Mouse (Mus musculus): ENCODE data around the gene Pianp. TPM values are rescaled to one million over a fixed set of nuclear protein-coding genes. Genes with fewer than 3 reads are reported as not detected.

Pianp gene
- polyA plus RNA-seq, 1 experiment from 2014 or later = 0.15 TPM

DNA sequence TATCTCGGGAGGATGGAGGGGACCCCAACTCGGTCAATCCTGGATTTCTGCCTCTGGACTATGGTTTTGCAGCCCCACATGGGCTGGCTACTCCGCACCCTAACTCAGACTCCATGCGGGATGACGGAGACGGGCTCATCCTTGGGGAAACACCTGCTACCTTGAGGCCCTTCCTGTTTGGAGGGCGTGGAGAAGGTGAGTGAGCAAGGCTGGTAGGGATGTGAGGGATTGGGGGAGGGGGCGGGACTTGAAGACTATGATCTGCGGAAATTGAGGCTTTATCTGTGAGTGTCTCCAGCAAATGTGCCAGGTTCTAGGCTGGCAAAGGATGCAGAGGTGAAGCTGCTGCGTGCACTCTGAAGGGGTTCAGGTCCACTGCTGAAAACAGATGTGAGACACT lies 3.1 kb downstream of the Pianp start:
- no peak for TF ChIP-seq EP300 (IDR thresholded peaks at IDR 0.05; ENCODE audit: low read depth)
- TF ChIP-seq CTCF (IDR thresholded peaks at IDR 0.05; ENCODE audit: low read depth) = no peak
- no peak overlapping the region for H3K27ac ChIP-seq (ENCODE audit: low read depth)
- H3K4me1 ChIP-seq (ENCODE audit: insufficient read depth) = peaks cover 5% of the 10 kb centered on the region; the same call in 1 of the 2 replicates
- no peak overlapping the region for H3K4me3 ChIP-seq (ENCODE audit: low read depth, low read length)
- DNase-seq (no peak), ATAC-seq (no peak)
- H3K27me3 ChIP-seq (ENCODE audit: insufficient read depth, low read length) = peaks cover 60% of the 10 kb centered on the region
- no peak overlapping the region for H3K9ac ChIP-seq (replicated peaks)
- H3K4me2 ChIP-seq (ENCODE audit: low read depth, low read length) = no peak overlapping the region
- no peaks in the 10 kb centered on the region for H3K36me3 ChIP-seq (replicated peaks; ENCODE audit: insufficient read depth, low read length)
- no peaks in the 10 kb centered on the region for H3K9me3 ChIP-seq (ENCODE audit: low read length)
- 40% methylated on average over 10 of the region's 10 CpGs for WGBS (ENCODE audit: insufficient replicate concordance)

DNA sequence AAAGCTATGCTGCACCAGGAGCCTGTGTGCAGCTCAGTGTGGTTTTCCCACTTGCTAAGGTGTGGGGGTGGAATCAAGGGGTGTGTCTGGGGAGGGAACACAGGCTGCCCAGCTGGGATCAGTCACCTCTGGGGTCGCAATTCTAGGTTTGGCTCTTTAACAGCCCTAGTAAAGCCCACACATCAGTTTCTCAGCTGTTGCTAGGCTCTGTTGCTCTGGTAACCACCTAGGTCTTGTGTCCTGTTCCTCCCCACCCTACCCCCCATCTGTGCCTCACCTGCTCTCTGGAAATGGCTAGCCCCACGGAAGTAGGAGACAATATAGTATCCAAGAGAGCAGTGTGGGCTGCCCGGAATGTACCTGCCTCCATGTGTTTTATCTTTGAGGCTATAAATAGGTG lies 7.2 kb downstream of the Pianp start:
- no peak overlapping the region for H3K9ac ChIP-seq (replicated peaks)
- H3K9me3 ChIP-seq (ENCODE audit: low read length) = no peaks in the 10 kb centered on the region
- 50% methylated on average over 3 of the region's 3 CpGs for WGBS (ENCODE audit: insufficient replicate concordance)
- no peak for TF ChIP-seq EP300 (IDR thresholded peaks at IDR 0.05; ENCODE audit: low read depth)
- no peak overlapping the region for H3K4me2 ChIP-seq (ENCODE audit: low read depth, low read length)
- no peaks in the 10 kb centered on the region for H3K36me3 ChIP-seq (replicated peaks; ENCODE audit: insufficient read depth, low read length)
- ATAC-seq = no peak
- H3K27ac ChIP-seq (ENCODE audit: low read depth) = no peak overlapping the region
- H3K27me3 ChIP-seq (ENCODE audit: insufficient read depth, low read length) = peaks cover 20% of the 10 kb centered on the region
- H3K4me1 ChIP-seq (ENCODE audit: insufficient read depth) = peaks cover 5% of the 10 kb centered on the region; the same call in 1 of the 2 replicates
- no peak for DNase-seq
- no peak overlapping the region for H3K4me3 ChIP-seq (ENCODE audit: low read depth, low read length)

DNA sequence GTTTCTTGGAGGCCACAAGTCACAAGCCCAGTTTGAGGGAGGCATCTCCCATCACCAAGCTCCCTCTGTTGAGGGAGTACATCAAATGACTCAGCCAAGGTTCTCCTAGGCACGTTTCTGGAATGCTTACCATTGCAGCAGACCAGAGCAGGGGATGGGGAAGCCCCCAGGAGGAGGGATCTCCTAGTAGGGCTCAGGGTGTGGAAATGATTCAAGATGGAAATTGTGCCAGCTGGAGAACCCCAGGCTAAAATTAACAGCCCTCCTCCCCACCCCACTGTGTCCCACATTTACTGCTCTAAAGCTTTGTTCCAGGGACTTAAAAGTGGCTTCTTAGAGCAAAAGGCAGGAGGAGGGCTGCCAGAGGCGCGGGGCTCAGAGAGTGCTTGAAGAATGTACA lies 8.6 kb downstream of the Pianp start:
- H3K36me3 ChIP-seq (replicated peaks; ENCODE audit: insufficient read depth, low read length) = no peaks in the 10 kb centered on the region
- H3K4me2 ChIP-seq (ENCODE audit: low read depth, low read length) = no peak overlapping the region
- H3K4me1 ChIP-seq (ENCODE audit: insufficient read depth) = peaks cover 9% of the 10 kb centered on the region
- DNase-seq = no peak
- H3K27ac ChIP-seq (ENCODE audit: low read depth) = no peak overlapping the region
- H3K9ac ChIP-seq (replicated peaks) = no peak overlapping the region
- peaks cover 8% of the 10 kb centered on the region; the same call in 1 of the 2 replicates for H3K27me3 ChIP-seq (ENCODE audit: insufficient read depth, low read length)
- 59% methylated on average over 3 of the region's 3 CpGs for WGBS (ENCODE audit: insufficient replicate concordance)
- no peaks in the 10 kb centered on the region for H3K9me3 ChIP-seq (ENCODE audit: low read length)
- ATAC-seq = no peak
- no peak overlapping the region for H3K4me3 ChIP-seq (ENCODE audit: low read depth, low read length)
- TF ChIP-seq CTCF (IDR thresholded peaks at IDR 0.05; ENCODE audit: low read depth) = no peak
- TF ChIP-seq EP300 (IDR thresholded peaks at IDR 0.05; ENCODE audit: low read depth) = no peak

DNA sequence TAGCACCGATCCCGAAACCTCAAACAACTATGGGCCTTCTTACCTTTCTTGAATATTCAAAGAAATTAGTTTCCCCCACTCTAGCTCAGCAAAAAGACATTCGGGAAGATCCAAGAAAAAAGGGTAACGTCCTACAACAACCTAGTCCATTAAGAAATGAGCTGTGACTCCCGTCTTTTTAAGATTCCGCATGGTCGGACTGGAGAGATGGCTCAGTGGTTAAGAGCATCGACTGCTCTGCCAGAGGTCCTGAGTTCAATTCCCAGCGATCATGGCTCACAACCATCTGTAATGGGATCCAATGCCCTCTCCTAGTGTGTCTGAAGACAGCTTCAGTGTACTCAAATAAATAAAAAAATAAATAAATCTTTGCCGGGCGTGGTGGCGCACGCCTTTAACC lies 11.6 kb downstream of the Pianp start:
- ATAC-seq (no peak), DNase-seq (no peak)
- peak overlapping the region; percentile 77 for H3K4me2 ChIP-seq (ENCODE audit: low read depth, low read length)
- peak overlapping the region; percentile 52; the same call in 1 of the 2 replicates for H3K27ac ChIP-seq (ENCODE audit: low read depth)
- peak overlapping the region; percentile 90 for H3K4me3 ChIP-seq (ENCODE audit: low read depth, low read length)
- H3K27me3 ChIP-seq (ENCODE audit: insufficient read depth, low read length) = no peaks in the 10 kb centered on the region
- TF ChIP-seq EP300 (IDR thresholded peaks at IDR 0.05; ENCODE audit: low read depth) = no peak
- TF ChIP-seq CTCF (IDR thresholded peaks at IDR 0.05; ENCODE audit: low read depth) = no peak
- 41% methylated on average over 13 of the region's 13 CpGs for WGBS (ENCODE audit: insufficient replicate concordance)
- H3K9me3 ChIP-seq (ENCODE audit: low read length) = no peaks in the 10 kb centered on the region
- H3K36me3 ChIP-seq (replicated peaks; ENCODE audit: insufficient read depth, low read length) = peaks cover 8% of the 10 kb centered on the region
- H3K4me1 ChIP-seq (ENCODE audit: insufficient read depth) = peaks cover 22% of the 10 kb centered on the region
- H3K9ac ChIP-seq (replicated peaks) = no peak overlapping the region

DNA sequence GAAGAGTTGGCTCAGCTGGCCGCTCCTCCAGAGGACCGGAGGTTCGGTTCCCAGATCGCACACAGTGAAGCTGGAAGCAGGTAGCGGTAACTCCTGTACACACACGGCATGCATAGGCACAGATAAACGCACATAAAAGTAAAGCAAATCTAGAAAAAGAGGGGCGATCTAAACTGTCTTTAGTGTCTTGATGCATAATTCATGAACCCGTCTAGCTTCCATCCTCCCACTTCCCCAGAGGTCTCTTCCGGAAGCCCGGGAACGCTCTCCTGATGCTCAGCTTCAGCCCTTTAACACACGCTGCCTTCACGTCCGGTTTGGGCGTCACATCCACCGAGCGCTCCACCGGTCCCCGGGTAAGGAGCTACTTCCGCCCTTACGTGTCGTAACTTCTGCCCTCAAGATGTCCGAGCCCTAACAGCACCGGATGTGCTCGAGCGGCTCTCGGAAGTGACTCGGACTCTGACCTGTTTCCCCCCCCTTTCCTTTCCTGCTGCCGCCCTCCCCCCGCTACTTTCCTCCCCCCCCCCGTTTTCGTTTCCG lies 12.2 kb downstream of the Pianp start:
- peak overlapping the region; percentile 90 for H3K4me3 ChIP-seq (ENCODE audit: low read depth, low read length)
- H3K4me1 ChIP-seq (ENCODE audit: insufficient read depth) = peaks cover 22% of the 10 kb centered on the region
- peaks cover 12% of the 10 kb centered on the region for H3K36me3 ChIP-seq (replicated peaks; ENCODE audit: insufficient read depth, low read length)
- H3K27ac ChIP-seq (ENCODE audit: low read depth) = peak overlapping the region; percentile 97
- DNase-seq (peak; percentile 96), ATAC-seq (peak; percentile 96)
- H3K9me3 ChIP-seq (ENCODE audit: low read length) = no peaks in the 10 kb centered on the region
- no peaks in the 10 kb centered on the region for H3K27me3 ChIP-seq (ENCODE audit: insufficient read depth, low read length)
- under 1% methylated on average over 29 of the region's 34 CpGs for WGBS (ENCODE audit: insufficient replicate concordance)
- TF ChIP-seq CTCF (IDR thresholded peaks at IDR 0.05; ENCODE audit: low read depth) (no peak), EP300 (IDR thresholded peaks at IDR 0.05; ENCODE audit: low read depth) (peak; percentile 55)
- peak overlapping the region; percentile 77 for H3K4me2 ChIP-seq (ENCODE audit: low read depth, low read length)
- H3K9ac ChIP-seq (replicated peaks) = peak overlapping the region; percentile 90

DNA sequence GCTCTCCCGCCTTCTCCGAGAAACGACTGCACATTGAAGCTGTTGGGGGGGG lies 12.5 kb downstream of the Pianp start, which contains the start of gene Zfp384:
Gene Zfp384 (plus strand): TSS at position 17 of the 52 bp plus-strand sequence.
- 0% methylated on average over 1 of the region's 3 CpGs for WGBS (ENCODE audit: insufficient replicate concordance)
- peak within 1 kb of the TSS; percentile 90 for H3K9ac ChIP-seq (replicated peaks)
- peak within 1 kb of the TSS; percentile 97 for H3K27ac ChIP-seq (ENCODE audit: low read depth)
- peaks cover 15% of the 10 kb centered on the region for H3K36me3 ChIP-seq (replicated peaks; ENCODE audit: insufficient read depth, low read length)
- no peaks in the 10 kb centered on the region for H3K27me3 ChIP-seq (ENCODE audit: insufficient read depth, low read length)
- H3K4me1 ChIP-seq (ENCODE audit: insufficient read depth) = peaks cover 22% of the 10 kb centered on the region
- ATAC-seq = no peak
- peak within 1 kb of the TSS; percentile 77 for H3K4me2 ChIP-seq (ENCODE audit: low read depth, low read length)
- H3K9me3 ChIP-seq (ENCODE audit: low read length) = no peaks in the 10 kb centered on the region
- peak within 1 kb of the TSS; percentile 90 for H3K4me3 ChIP-seq (ENCODE audit: low read depth, low read length)
- DNase-seq = no peak
- TF ChIP-seq CTCF (IDR thresholded peaks at IDR 0.05; ENCODE audit: low read depth) (no peak), EP300 (IDR thresholded peaks at IDR 0.05; ENCODE audit: low read depth) (no peak)

Measured in liver, postnatal 0 days (tissue).